Mouse (Mus musculus): Measurements from ENCODE around the gene Kcnh3. TPM values are rescaled to one million over a fixed set of nuclear protein-coding genes. Genes with fewer than 3 reads are reported as not detected.
"Not testable (repeated sequence)": the region's sequence is repeated elsewhere in the genome, so short reads cannot be mapped to it uniquely, and the experiment has no call there.

Kcnh3 gene
- polyA plus RNA-seq, 1 experiment from 2014 or later: 0.04 TPM

GRCm38 (mm10) chr15:99233719-99234118 lies 9.1 kb downstream of the Kcnh3 start:
- 70% methylated on average over 17 of the region's 17 CpGs for WGBS
- Histone ChIP-seq H3K4me3 (ENCODE audit: low read depth, low read length) (no peak overlapping the region), H3K9me3 (ENCODE audit: control insufficient read depth, low read length) (no peaks in the 10 kb centered on the region), H3K27ac (ENCODE audit: low read depth, low read length) (no peak overlapping the region), H3K36me3 (ENCODE audit: control insufficient read depth, insufficient read depth, low read length) (no peaks in the 10 kb centered on the region), H3K9ac (ENCODE audit: low read length) (no peak overlapping the region), H3K27me3 (ENCODE audit: control insufficient read depth, insufficient read depth, low read length) (peaks cover 4% of the 10 kb centered on the region; the same call in 1 of the 2 replicates), H3K4me2 (no peak overlapping the region), H3K4me1 (ENCODE audit: control insufficient read depth, insufficient read depth, low read length) (no peaks in the 10 kb centered on the region)
- ATAC-seq (ENCODE audit: low FRiP score) (no peak), DNase-seq (ENCODE audit: low spot score, missing footprints) (no peak)

DNA sequence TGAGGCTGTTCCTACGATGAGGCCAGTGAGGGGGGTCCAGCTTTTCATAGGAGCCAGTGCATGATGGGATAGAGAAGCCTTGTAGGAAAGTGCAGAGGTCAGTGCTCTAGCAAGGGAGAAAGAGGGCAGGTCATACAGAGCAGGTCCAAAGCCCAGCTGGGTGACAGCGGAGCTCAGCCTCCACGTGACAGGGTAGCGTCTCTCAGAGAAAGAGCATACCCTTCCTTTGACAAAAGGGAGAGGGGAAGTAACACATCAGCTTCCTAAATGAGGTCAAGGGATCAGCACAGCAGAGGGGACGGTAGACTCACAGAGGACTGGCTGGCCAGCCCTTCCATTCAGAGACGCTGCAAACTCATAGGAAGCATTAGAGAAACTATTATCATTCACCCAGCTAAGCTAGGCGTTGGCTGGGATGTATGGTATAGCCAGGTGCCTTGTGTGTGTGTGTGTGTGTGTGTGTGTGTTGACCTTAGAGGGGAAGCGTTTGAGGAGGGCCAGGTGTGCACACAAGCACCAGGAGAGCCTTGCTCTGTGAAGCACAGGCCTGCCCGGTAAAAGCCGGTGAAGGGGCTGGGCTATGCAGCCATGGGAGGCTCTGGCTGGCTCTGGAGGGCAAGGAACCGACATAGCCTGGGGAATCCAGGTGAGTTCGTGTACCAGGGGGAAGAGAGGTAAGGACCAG lies 9.8 kb downstream of the Kcnh3 start:
- DNase-seq (ENCODE audit: low spot score, missing footprints) (no peak), ATAC-seq (ENCODE audit: low FRiP score) (no peak)
- Histone ChIP-seq H3K4me2 (no peak overlapping the region), H3K9me3 (ENCODE audit: control insufficient read depth, low read length) (no peaks in the 10 kb centered on the region), H3K27me3 (ENCODE audit: control insufficient read depth, insufficient read depth, low read length) (peaks cover 3% of the 10 kb centered on the region; the same call in 1 of the 2 replicates), H3K9ac (ENCODE audit: low read length) (no peak overlapping the region), H3K36me3 (ENCODE audit: control insufficient read depth, insufficient read depth, low read length) (no peaks in the 10 kb centered on the region), H3K4me1 (ENCODE audit: control insufficient read depth, insufficient read depth, low read length) (no peaks in the 10 kb centered on the region), H3K27ac (ENCODE audit: low read depth, low read length) (no peak overlapping the region), H3K4me3 (ENCODE audit: low read depth, low read length) (no peak overlapping the region)
- WGBS: 60% methylated on average over 12 of the region's 12 CpGs

GRCm38 (mm10) chr15:99238006-99238405 lies 13.3 kb downstream of the Kcnh3 start:
- DNase-seq (ENCODE audit: low spot score, missing footprints) (no peak), ATAC-seq (ENCODE audit: low FRiP score) (no peak)
- peaks cover 2% of the 10 kb centered on the region; the same call in 1 of the 2 replicates for H3K36me3 ChIP-seq (ENCODE audit: control insufficient read depth, insufficient read depth, low read length)
- H3K4me3 ChIP-seq (ENCODE audit: low read depth, low read length): no peak overlapping the region
- H3K27me3 ChIP-seq (ENCODE audit: control insufficient read depth, insufficient read depth, low read length): no peaks in the 10 kb centered on the region
- H3K9ac ChIP-seq (ENCODE audit: low read length): no peak overlapping the region
- H3K27ac ChIP-seq (ENCODE audit: low read depth, low read length): no peak overlapping the region
- H3K4me1 ChIP-seq (ENCODE audit: control insufficient read depth, insufficient read depth, low read length): no peaks in the 10 kb centered on the region
- no peak overlapping the region for H3K4me2 ChIP-seq
- WGBS: 72% methylated on average over 11 of the region's 11 CpGs
- no peaks in the 10 kb centered on the region for H3K9me3 ChIP-seq (ENCODE audit: control insufficient read depth, low read length)

DNA sequence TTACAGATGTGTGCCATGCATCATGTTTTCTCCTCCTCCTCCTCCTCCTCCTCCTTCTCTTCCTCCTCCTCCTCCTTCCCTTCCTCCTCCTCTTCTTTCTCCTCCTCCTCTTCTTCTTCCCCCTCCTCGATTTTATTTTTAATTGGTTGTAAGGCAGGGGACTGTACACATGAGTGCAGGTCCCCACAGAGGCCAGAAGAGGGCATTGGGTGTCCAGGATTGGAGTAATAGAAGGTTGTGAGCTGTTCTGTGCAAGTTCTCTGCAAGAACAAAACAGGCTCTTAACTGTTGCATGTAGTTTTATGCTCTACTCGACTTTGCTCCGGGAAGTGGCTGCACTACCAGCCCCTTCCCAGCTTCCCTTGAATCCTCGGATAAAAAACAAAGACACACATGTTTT lies 15.5 kb downstream of the Kcnh3 start:
- Histone ChIP-seq H3K27me3 (ENCODE audit: control insufficient read depth, insufficient read depth, low read length) (no peaks in the 10 kb centered on the region), H3K4me3 (ENCODE audit: low read depth, low read length) (no peak overlapping the region), H3K27ac (ENCODE audit: low read depth, low read length) (no peak overlapping the region), H3K9ac (ENCODE audit: low read length) (no peak overlapping the region), H3K4me2 (no peak overlapping the region), H3K4me1 (ENCODE audit: control insufficient read depth, insufficient read depth, low read length) (no peaks in the 10 kb centered on the region), H3K9me3 (ENCODE audit: control insufficient read depth, low read length) (no peaks in the 10 kb centered on the region), H3K36me3 (ENCODE audit: control insufficient read depth, insufficient read depth, low read length) (peaks cover 8% of the 10 kb centered on the region; the same call in 1 of the 2 replicates)
- ATAC-seq (ENCODE audit: low FRiP score) (no peak), DNase-seq (ENCODE audit: low spot score, missing footprints) (no peak)
- WGBS: 79% methylated on average over 4 of the region's 4 CpGs

- H3K9me3 ChIP-seq (ENCODE audit: control insufficient read depth, low read length): no peaks in the 10 kb centered on the region
Measured at GRCm38 (mm10) chr15:99241249-99241648, 16.6 kb downstream of the Kcnh3 start.

GRCm38 (mm10) chr15:99242045-99242444 lies 17.4 kb downstream of the Kcnh3 start:
- Histone ChIP-seq H3K27me3 (ENCODE audit: control insufficient read depth, insufficient read depth, low read length) (no peaks in the 10 kb centered on the region), H3K4me1 (ENCODE audit: control insufficient read depth, insufficient read depth, low read length) (no peaks in the 10 kb centered on the region), H3K4me3 (ENCODE audit: low read depth, low read length) (no peak overlapping the region), H3K9me3 (ENCODE audit: control insufficient read depth, low read length) (no peaks in the 10 kb centered on the region), H3K4me2 (no peak overlapping the region), H3K36me3 (ENCODE audit: control insufficient read depth, insufficient read depth, low read length) (peaks cover 13% of the 10 kb centered on the region), H3K9ac (ENCODE audit: low read length) (no peak overlapping the region), H3K27ac (ENCODE audit: low read depth, low read length) (no peak overlapping the region)
- no peak for ATAC-seq (ENCODE audit: low FRiP score)
- WGBS: 93% methylated on average over 10 of the region's 10 CpGs
- no peak for DNase-seq (ENCODE audit: low spot score, missing footprints)

More at GRCm38 (mm10) chr15:99241249-99241648, 16.6 kb downstream of the Kcnh3 start:
- WGBS: 65% methylated on average over 4 of the region's 4 CpGs
- peaks cover 12% of the 10 kb centered on the region for H3K36me3 ChIP-seq (ENCODE audit: control insufficient read depth, insufficient read depth, low read length)
- no peaks in the 10 kb centered on the region for H3K4me1 ChIP-seq (ENCODE audit: control insufficient read depth, insufficient read depth, low read length)
- H3K9ac ChIP-seq (ENCODE audit: low read length): no peak overlapping the region
- H3K4me2 ChIP-seq: no peak overlapping the region
- H3K27ac ChIP-seq (ENCODE audit: low read depth, low read length): no peak overlapping the region
- H3K4me3 ChIP-seq (ENCODE audit: low read depth, low read length): no peak overlapping the region
- no peaks in the 10 kb centered on the region for H3K27me3 ChIP-seq (ENCODE audit: control insufficient read depth, insufficient read depth, low read length)
- no peak for ATAC-seq (ENCODE audit: low FRiP score)
- no peak for DNase-seq (ENCODE audit: low spot score, missing footprints)

GRCm38 (mm10) chr15:99246736-99247135 lies 22.1 kb downstream of the Kcnh3 start:
- DNase-seq (ENCODE audit: low spot score, missing footprints); H3K9me3 ChIP-seq (ENCODE audit: control insufficient read depth, low read length); ATAC-seq (ENCODE audit: low FRiP score); H3K9ac ChIP-seq (ENCODE audit: low read length); H3K4me1 ChIP-seq (ENCODE audit: control insufficient read depth, insufficient read depth, low read length); H3K27ac ChIP-seq (ENCODE audit: low read depth, low read length); H3K27me3 ChIP-seq (ENCODE audit: control insufficient read depth, insufficient read depth, low read length); H3K4me2 ChIP-seq; H3K4me3 ChIP-seq (ENCODE audit: low read depth, low read length): not testable (repeated sequence)
- WGBS: 94% methylated on average over 6 of the region's 6 CpGs
- peaks cover 19% of the 10 kb centered on the region for H3K36me3 ChIP-seq (ENCODE audit: control insufficient read depth, insufficient read depth, low read length)

DNA sequence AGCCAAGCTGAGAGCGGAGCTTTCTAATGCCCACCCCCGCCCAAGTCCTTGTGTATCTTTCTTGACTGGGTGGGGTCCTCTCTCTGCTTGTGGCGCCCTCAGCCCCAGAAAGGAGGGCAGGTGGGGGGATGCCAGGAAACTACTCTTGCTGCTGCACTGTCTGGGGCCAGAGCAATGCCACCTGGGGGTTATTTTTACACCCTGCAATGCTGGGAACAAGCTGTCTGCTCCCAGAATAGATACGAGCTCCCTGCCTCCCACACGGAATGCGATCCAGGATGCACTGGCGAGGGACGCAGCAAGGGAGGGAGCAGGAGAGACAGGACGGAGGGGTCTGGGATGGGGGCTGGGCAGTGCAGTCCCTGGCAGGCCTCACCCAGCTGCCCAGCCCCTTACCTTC lies 24.3 kb downstream of the Kcnh3 start:
- WGBS: 92% methylated on average over 9 of the region's 9 CpGs
- H3K9ac ChIP-seq (ENCODE audit: low read length): no peak overlapping the region
- no peaks in the 10 kb centered on the region for H3K9me3 ChIP-seq (ENCODE audit: control insufficient read depth, low read length)

DNA sequence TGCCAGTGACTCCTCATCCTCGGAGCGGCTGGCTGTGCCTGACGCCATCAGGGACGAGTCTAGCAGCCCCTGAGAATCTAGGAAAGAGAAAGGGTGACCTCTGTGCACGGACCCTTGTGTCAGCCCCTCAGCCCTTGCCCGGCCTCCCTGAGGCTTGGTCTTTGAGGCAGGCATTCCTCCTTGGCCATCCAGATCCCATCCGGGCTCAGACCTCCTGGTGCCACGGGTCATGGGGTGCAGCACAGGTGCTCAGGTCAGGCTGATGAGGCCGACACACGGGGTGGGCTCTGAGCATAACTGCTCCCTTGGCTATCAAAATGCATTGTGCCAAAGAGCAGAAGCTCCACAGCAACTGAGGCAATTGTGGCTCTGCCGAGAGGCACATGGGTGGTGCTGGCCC lies 25.3 kb downstream of the Kcnh3 start:
- Histone ChIP-seq H3K36me3 (ENCODE audit: control insufficient read depth, insufficient read depth, low read length) (peaks cover 11% of the 10 kb centered on the region), H3K27ac (ENCODE audit: low read depth, low read length) (no peak overlapping the region), H3K4me1 (ENCODE audit: control insufficient read depth, insufficient read depth, low read length) (peaks cover 3% of the 10 kb centered on the region), H3K9ac (ENCODE audit: low read length) (no peak overlapping the region), H3K4me2 (no peak overlapping the region), H3K27me3 (ENCODE audit: control insufficient read depth, insufficient read depth, low read length) (no peaks in the 10 kb centered on the region), H3K9me3 (ENCODE audit: control insufficient read depth, low read length) (no peaks in the 10 kb centered on the region), H3K4me3 (ENCODE audit: low read depth, low read length) (no peak overlapping the region)
- no peak for ATAC-seq (ENCODE audit: low FRiP score)
- DNase-seq (ENCODE audit: low spot score, missing footprints): no peak
- WGBS: 92% methylated on average over 11 of the region's 11 CpGs

More for the DNA sequence above, 24.3 kb downstream of the Kcnh3 start:
- no peak overlapping the region for H3K27ac ChIP-seq (ENCODE audit: low read depth, low read length)
- no peak for DNase-seq (ENCODE audit: low spot score, missing footprints)
- peaks cover 15% of the 10 kb centered on the region for H3K36me3 ChIP-seq (ENCODE audit: control insufficient read depth, insufficient read depth, low read length)
- peaks cover 3% of the 10 kb centered on the region for H3K4me1 ChIP-seq (ENCODE audit: control insufficient read depth, insufficient read depth, low read length)
- H3K4me2 ChIP-seq: no peak overlapping the region
- no peak for ATAC-seq (ENCODE audit: low FRiP score)
- H3K27me3 ChIP-seq (ENCODE audit: control insufficient read depth, insufficient read depth, low read length): no peaks in the 10 kb centered on the region
- no peak overlapping the region for H3K4me3 ChIP-seq (ENCODE audit: low read depth, low read length)

Measured in midbrain, embryonic 11.5 days (tissue).